ENCODE assay signal across 10 mouse cellular contexts in genomic region chr9:65695646-65696045, GRCm38 (mm10). TPM values are rescaled to one million over a fixed set of nuclear protein-coding genes. Genes with fewer than 3 reads are reported as not detected.
DNase-seq lines count a peak whose midpoint lies in the region; ATAC-seq lines count a peak whose summit lies in the region.
"Had no signal": no experiment of that assay in that cellular context is flagged by ENCODE, and none has a peak within 500 bp of the region (broad histone marks: within the 10 kb centered on the region; RNA-seq: fewer than 3 reads in every experiment).

No protein-coding gene starts in this region.

- WGBS in forebrain, embryonic 15.5 days: 53% methylated on average over 3 of the region's 3 CpGs
- WGBS in forebrain, embryonic 10.5 days: 89% methylated on average over 3 of the region's 3 CpGs
- 63% methylated on average over 3 of the region's 3 CpGs for WGBS in limb, embryonic 15.5 days

- no peak overlapping the region for H3K4me2 ChIP-seq in forebrain, embryonic 15.5 days (replicated peaks)
- no peak overlapping the region for H3K4me2 ChIP-seq in limb, embryonic 15.5 days
- H3K4me2 ChIP-seq: neural tube, embryonic 12.5 days had no signal

- DNase-seq in forebrain, embryonic 10.5 days (ENCODE audit: extremely low spot score, low spot score): no peak
- DNase-seq in A20 (ENCODE audit: low read depth, low spot score): peak; percentile 22
- peak; percentile 66 to 72 for DNase-seq in cerebellum, postnatal 14 days
- peak; percentile 56 for DNase-seq in heart, postnatal 4 days
- DNase-seq in spleen, adult 18-20 months: no peak
- DNase-seq in thymus, postnatal 4 days: no peak

- no peaks in the 10 kb centered on the region for H3K27me3 ChIP-seq in forebrain, embryonic 15.5 days
- H3K27me3 ChIP-seq in forebrain, embryonic 10.5 days (ENCODE audit: poor library complexity, severe bottlenecking): no peaks in the 10 kb centered on the region
- H3K27me3 ChIP-seq in limb, embryonic 15.5 days: no peaks in the 10 kb centered on the region
- H3K27me3 ChIP-seq: neural tube, embryonic 12.5 days had no signal

- H3K4me3 ChIP-seq in forebrain, embryonic 15.5 days: no peak overlapping the region
- H3K4me3 ChIP-seq in forebrain, embryonic 10.5 days: no peak overlapping the region
- H3K4me3 ChIP-seq in limb, embryonic 15.5 days: no peak overlapping the region
- H3K4me3 ChIP-seq: neural tube, embryonic 12.5 days had no signal

- H3K9ac ChIP-seq in forebrain, embryonic 15.5 days (replicated peaks): no peak overlapping the region
- no peak overlapping the region for H3K9ac ChIP-seq in limb, embryonic 15.5 days
- H3K9ac ChIP-seq: neural tube, embryonic 12.5 days had no signal

- H3K27ac ChIP-seq in forebrain, embryonic 15.5 days (replicated peaks): peak overlapping the region; percentile 25; the same call in 1 of the 2 replicates
- H3K27ac ChIP-seq in forebrain, embryonic 10.5 days: no peak overlapping the region
- H3K27ac ChIP-seq in limb, embryonic 15.5 days: peak overlapping the region; percentile 54
- H3K27ac ChIP-seq: neural tube, embryonic 12.5 days had no signal

- H3K4me1 ChIP-seq in forebrain, embryonic 15.5 days: peaks cover 27% of the 10 kb centered on the region
- H3K4me1 ChIP-seq in forebrain, embryonic 10.5 days: peaks cover 29% of the 10 kb centered on the region
- peaks cover 14% of the 10 kb centered on the region for H3K4me1 ChIP-seq in limb, embryonic 15.5 days

- peaks cover 58% of the 10 kb centered on the region for H3K36me3 ChIP-seq in forebrain, embryonic 15.5 days
- peaks cover 97% of the 10 kb centered on the region for H3K36me3 ChIP-seq in forebrain, embryonic 10.5 days (replicated peaks)
- peaks cover 68% of the 10 kb centered on the region for H3K36me3 ChIP-seq in limb, embryonic 15.5 days

- H3K9me3 ChIP-seq in forebrain, embryonic 15.5 days: no peaks in the 10 kb centered on the region
- no peaks in the 10 kb centered on the region for H3K9me3 ChIP-seq in forebrain, embryonic 10.5 days
- H3K9me3 ChIP-seq in limb, embryonic 15.5 days: no peaks in the 10 kb centered on the region
- H3K9me3 ChIP-seq: G1E; neural tube, embryonic 12.5 days had no signal

- ATAC-seq in forebrain, embryonic 15.5 days (replicated peaks): peak; percentile 27; the same call in 1 of the 2 replicates
- ATAC-seq in limb, embryonic 15.5 days (ENCODE audit: insufficient number of reproducible peaks, low FRiP score, low TSS enrichment, low read depth): no peak

RNA-seq across cellular contexts. Expression of gene Oaz2, which starts 27.8 kb away (rescaled TPM):
- 328 and 347 TPM in 2 replicates for polyA plus RNA-seq in forebrain, embryonic 15.5 days (2015; fragmentation: Nextera tagmentation; extraction: Ambion mirVana)
- 204 and 217 TPM in 2 replicates for polyA plus RNA-seq in forebrain, embryonic 10.5 days (2016; fragmentation: Nextera tagmentation; extraction: Ambion mirVana)
- 100 to 1,000 TPM; 213 to 221 TPM for total RNA-seq in heart, postnatal 4 days (2021)
- polyA plus RNA-seq in limb, embryonic 15.5 days (2015; fragmentation: Nextera tagmentation; extraction: Ambion mirVana): 315 and 328 TPM in 2 replicates

Comparison
In these comparisons a context has a peak if more than half of its experiments do, and no peak if none do; other contexts are left out.
1. DNase-seq: peak in A20 (single experiment), cerebellum, postnatal 14 days (2 of 2) and heart, postnatal 4 days (single experiment); none in forebrain, embryonic 10.5 days (single experiment), spleen, adult 18-20 months (0 of 2) and thymus, postnatal 4 days (single experiment).